Mouse (Mus musculus): Measurements from ENCODE around the gene Olfr1364. TPM values are rescaled to one million over a fixed set of nuclear protein-coding genes. Genes with fewer than 3 reads are reported as not detected.

The Olfr1364 gene
- not detected in 2 replicates for polyA plus RNA-seq (2015; fragmentation: Nextera tagmentation; extraction: Ambion mirVana)

- WGBS, result 91% methylated on average over 2 of the region's 2 CpGs
- Histone ChIP-seq H3K4me1 (ENCODE audit: control insufficient read depth, insufficient read depth, low read length) (no peaks in the 10 kb centered on the region), H3K9ac (ENCODE audit: low read depth, low read length) (no peak within 1 kb of the TSS), H3K4me2 (ENCODE audit: low read depth, low read length) (no peak within 1 kb of the TSS), H3K27me3 (replicated peaks; ENCODE audit: control insufficient read depth, insufficient read depth, low read length) (no peaks in the 10 kb centered on the region), H3K36me3 (ENCODE audit: control insufficient read depth, insufficient read depth, low read length) (no peaks in the 10 kb centered on the region), H3K9me3 (ENCODE audit: control insufficient read depth, low read length) (no peaks in the 10 kb centered on the region), H3K27ac (ENCODE audit: low read length) (no peak within 1 kb of the TSS), H3K4me3 (ENCODE audit: low read length) (no peak within 1 kb of the TSS)
- no peak for ATAC-seq
These were observed at the start of gene Olfr1364 for GRCm38 (mm10) chr13:21581659-21582058. Olfr1364 (minus strand) TSS chr13:21581759.

- Histone ChIP-seq H3K9me3 (ENCODE audit: control insufficient read depth, low read length) (no peaks in the 10 kb centered on the region), H3K9ac (ENCODE audit: low read depth, low read length) (no peak within 1 kb of the TSS), H3K27me3 (replicated peaks; ENCODE audit: control insufficient read depth, insufficient read depth, low read length) (no peaks in the 10 kb centered on the region), H3K27ac (ENCODE audit: low read length) (no peak within 1 kb of the TSS), H3K4me3 (ENCODE audit: low read length) (no peak within 1 kb of the TSS), H3K4me2 (ENCODE audit: low read depth, low read length) (no peak within 1 kb of the TSS), H3K4me1 (ENCODE audit: control insufficient read depth, insufficient read depth, low read length) (no peaks in the 10 kb centered on the region), H3K36me3 (ENCODE audit: control insufficient read depth, insufficient read depth, low read length) (no peaks in the 10 kb centered on the region)
- no peak for ATAC-seq
These were observed 32.4 kb upstream of the Olfr1364 start, which contains the start of gene Olfr1362 for GRCm38 (mm10) chr13:21613922-21614321. Olfr1362 (minus strand) TSS chr13:21614022.

GRCm38 (mm10) chr13:21591618-21592017, 10.1 kb upstream of the Olfr1364 start:
- no peak overlapping the region for H3K9ac ChIP-seq (ENCODE audit: low read depth, low read length)
- WGBS, result 67% methylated on average over 2 of the region's 2 CpGs
- H3K27me3 ChIP-seq (replicated peaks; ENCODE audit: control insufficient read depth, insufficient read depth, low read length), result no peaks in the 10 kb centered on the region
- no peak overlapping the region for H3K27ac ChIP-seq (ENCODE audit: low read length)
- no peaks in the 10 kb centered on the region for H3K36me3 ChIP-seq (ENCODE audit: control insufficient read depth, insufficient read depth, low read length)
- ATAC-seq, result no peak
- no peak overlapping the region for H3K4me2 ChIP-seq (ENCODE audit: low read depth, low read length)
- H3K4me1 ChIP-seq (ENCODE audit: control insufficient read depth, insufficient read depth, low read length), result no peaks in the 10 kb centered on the region
- no peaks in the 10 kb centered on the region for H3K9me3 ChIP-seq (ENCODE audit: control insufficient read depth, low read length)
- no peak overlapping the region for H3K4me3 ChIP-seq (ENCODE audit: low read length)

GRCm38 (mm10) chr13:21559793-21560192, 21.8 kb downstream of the Olfr1364 start, which contains the start of gene Olfr1535:
Olfr1535 (minus strand) TSS chr13:21559893.
- H3K27ac ChIP-seq (ENCODE audit: low read length), result no peak within 1 kb of the TSS
- no peak within 1 kb of the TSS for H3K4me3 ChIP-seq (ENCODE audit: low read length)
- H3K36me3 ChIP-seq (ENCODE audit: control insufficient read depth, insufficient read depth, low read length), result no peaks in the 10 kb centered on the region
- no peak within 1 kb of the TSS for H3K9ac ChIP-seq (ENCODE audit: low read depth, low read length)
- no peak within 1 kb of the TSS for H3K4me2 ChIP-seq (ENCODE audit: low read depth, low read length)
- no peaks in the 10 kb centered on the region for H3K27me3 ChIP-seq (replicated peaks; ENCODE audit: control insufficient read depth, insufficient read depth, low read length)
- 52% methylated on average over 1 of the region's 1 CpGs for WGBS
- H3K4me1 ChIP-seq (ENCODE audit: control insufficient read depth, insufficient read depth, low read length), result no peaks in the 10 kb centered on the region
- no peak for ATAC-seq
- H3K9me3 ChIP-seq (ENCODE audit: control insufficient read depth, low read length), result no peaks in the 10 kb centered on the region

- H3K27me3 ChIP-seq (replicated peaks; ENCODE audit: control insufficient read depth, insufficient read depth, low read length), result no peaks in the 10 kb centered on the region
- WGBS, result 42% methylated on average over 3 of the region's 3 CpGs
- H3K4me2 ChIP-seq (ENCODE audit: low read depth, low read length), result no peak overlapping the region
- no peaks in the 10 kb centered on the region for H3K36me3 ChIP-seq (ENCODE audit: control insufficient read depth, insufficient read depth, low read length)
- H3K9me3 ChIP-seq (ENCODE audit: control insufficient read depth, low read length), result no peaks in the 10 kb centered on the region
- H3K4me3 ChIP-seq (ENCODE audit: low read length), result no peak overlapping the region
- ATAC-seq, result no peak
- H3K9ac ChIP-seq (ENCODE audit: low read depth, low read length), result no peak overlapping the region
- H3K27ac ChIP-seq (ENCODE audit: low read length), result no peak overlapping the region
- H3K4me1 ChIP-seq (ENCODE audit: control insufficient read depth, insufficient read depth, low read length), result no peaks in the 10 kb centered on the region
These were observed 31.0 kb downstream of the Olfr1364 start for GRCm38 (mm10) chr13:21550416-21551110.

GRCm38 (mm10) chr13:21549487-21549886, 32.1 kb downstream of the Olfr1364 start:
- WGBS, result 87% methylated on average over 3 of the region's 3 CpGs
- no peaks in the 10 kb centered on the region for H3K9me3 ChIP-seq (ENCODE audit: control insufficient read depth, low read length)
- H3K4me3 ChIP-seq (ENCODE audit: low read length), result no peak overlapping the region
- H3K36me3 ChIP-seq (ENCODE audit: control insufficient read depth, insufficient read depth, low read length), result no peaks in the 10 kb centered on the region
- H3K4me1 ChIP-seq (ENCODE audit: control insufficient read depth, insufficient read depth, low read length), result no peaks in the 10 kb centered on the region
- no peak overlapping the region for H3K4me2 ChIP-seq (ENCODE audit: low read depth, low read length)
- H3K27ac ChIP-seq (ENCODE audit: low read length), result no peak overlapping the region
- no peak for ATAC-seq
- H3K9ac ChIP-seq (ENCODE audit: low read depth, low read length), result no peak overlapping the region
- no peaks in the 10 kb centered on the region for H3K27me3 ChIP-seq (replicated peaks; ENCODE audit: control insufficient read depth, insufficient read depth, low read length)

- Histone ChIP-seq H3K4me3 (ENCODE audit: low read length) (no peak within 1 kb of the TSS), H3K27me3 (replicated peaks; ENCODE audit: control insufficient read depth, insufficient read depth, low read length) (no peaks in the 10 kb centered on the region), H3K4me2 (ENCODE audit: low read depth, low read length) (no peak within 1 kb of the TSS), H3K36me3 (ENCODE audit: control insufficient read depth, insufficient read depth, low read length) (no peaks in the 10 kb centered on the region), H3K9me3 (ENCODE audit: control insufficient read depth, low read length) (no peaks in the 10 kb centered on the region), H3K27ac (ENCODE audit: low read length) (no peak within 1 kb of the TSS), H3K9ac (ENCODE audit: low read depth, low read length) (no peak within 1 kb of the TSS), H3K4me1 (ENCODE audit: control insufficient read depth, insufficient read depth, low read length) (no peaks in the 10 kb centered on the region)
- ATAC-seq, result no peak
- WGBS, result 77% methylated on average over 1 of the region's 1 CpGs
These were observed 38.9 kb downstream of the Olfr1364 start, which contains the start of gene Olfr1366 for GRCm38 (mm10) chr13:21542708-21543107. Olfr1366 (minus strand) TSS chr13:21542808.

GRCm38 (mm10) chr13:21530781-21531201, 50.8 kb downstream of the Olfr1364 start, which contains the start of gene Zkscan8:
Zkscan8 (minus strand) TSS chr13:21531120.
- Histone ChIP-seq H3K36me3 (ENCODE audit: control insufficient read depth, insufficient read depth, low read length) (peaks cover 5% of the 10 kb centered on the region; the same call in 1 of the 2 replicates), H3K9me3 (ENCODE audit: control insufficient read depth, low read length) (no peaks in the 10 kb centered on the region), H3K4me2 (ENCODE audit: low read depth, low read length) (peak within 1 kb of the TSS; percentile 71), H3K4me3 (ENCODE audit: low read length) (peak within 1 kb of the TSS; percentile 86), H3K4me1 (ENCODE audit: control insufficient read depth, insufficient read depth, low read length) (no peaks in the 10 kb centered on the region), H3K27me3 (replicated peaks; ENCODE audit: control insufficient read depth, insufficient read depth, low read length) (no peaks in the 10 kb centered on the region), H3K27ac (ENCODE audit: low read length) (peak within 1 kb of the TSS; percentile 92), H3K9ac (ENCODE audit: low read depth, low read length) (peak within 1 kb of the TSS; percentile 97)
- WGBS, result under 1% methylated on average over 39 of the region's 39 CpGs
- ATAC-seq, result peak; percentile 100

- Histone ChIP-seq H3K9ac (ENCODE audit: low read depth, low read length) (peak overlapping the region; percentile 45; the same call in 1 of the 2 replicates), H3K9me3 (ENCODE audit: control insufficient read depth, low read length) (no peaks in the 10 kb centered on the region), H3K27me3 (replicated peaks; ENCODE audit: control insufficient read depth, insufficient read depth, low read length) (no peaks in the 10 kb centered on the region), H3K36me3 (ENCODE audit: control insufficient read depth, insufficient read depth, low read length) (peaks cover 8% of the 10 kb centered on the region), H3K4me3 (ENCODE audit: low read length) (peak overlapping the region; percentile 33), H3K27ac (ENCODE audit: low read length) (no peak overlapping the region), H3K4me1 (ENCODE audit: control insufficient read depth, insufficient read depth, low read length) (no peaks in the 10 kb centered on the region), H3K4me2 (ENCODE audit: low read depth, low read length) (peak overlapping the region; percentile 58)
- ATAC-seq, result no peak
- WGBS, result 41% methylated on average over 7 of the region's 7 CpGs
These were observed 51.4 kb downstream of the Olfr1364 start for GRCm38 (mm10) chr13:21530136-21530535.
